Mouse (Mus musculus) lung, adult 2 months (tissue): ENCODE results near the gene Cdc6.

Experiments used
- CTCF ChIP-seq: fragments of 200-500 bp; IDR thresholded peaks from 2 replicates; pipeline ENCODE4 v1.5.1; 2011; ENCODE audit warnings: mild to moderate bottlenecking, low read length, control low read depth; ENCODE audit not compliant: insufficient read depth
- POLR2A ChIP-seq: fragments of 200-500 bp; IDR thresholded peaks from 2 replicates; pipeline ENCODE4 v1.6.1; 2011; ENCODE audit warnings: low read depth, mild to moderate bottlenecking, control low read depth, low read length, borderline replicate concordance; ENCODE audit errors: extremely low read depth

GRCm38 (mm10) chr11:98956340-98956739 lies 48.7 kb downstream of the Cdc6 start:
- TF ChIP-seq POLR2A (no peak), CTCF (no peak)
